Mouse (Mus musculus): ENCODE measurements around the gene Olfr1283. TPM values are rescaled to one million over a fixed set of nuclear protein-coding genes. Genes with fewer than 3 reads are reported as not detected.
"Not testable (repeated sequence)": the region's sequence is repeated elsewhere in the genome, so short reads cannot be mapped to it uniquely, and the experiment has no call there.

Olfr1283 gene
- polyA plus RNA-seq (2014; fragmentation: Nextera tagmentation; extraction: Ambion mirVana), result not detected in 2 replicates

DNA sequence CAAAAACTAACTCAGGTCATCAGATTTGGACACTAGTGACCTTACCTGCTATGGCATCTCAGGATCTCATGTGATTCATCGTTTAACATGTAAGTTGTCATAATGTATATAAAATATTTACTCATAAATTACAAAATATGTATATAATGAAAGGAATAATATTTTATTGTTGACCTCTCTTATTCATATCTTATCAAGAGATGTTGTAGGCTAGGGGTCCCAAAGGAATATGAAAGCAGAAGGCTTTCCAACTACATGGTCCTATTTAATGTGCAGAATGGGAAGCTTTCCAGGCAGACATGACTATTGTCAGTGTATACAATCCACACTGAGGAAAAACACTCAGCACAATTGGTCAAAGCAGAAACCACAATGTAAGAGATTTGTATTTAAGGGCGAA is at the start of gene Olfr1283:
Gene Olfr1283, plus strand, starts transcription at position 301 of the 400 bp plus-strand sequence.
- Histone ChIP-seq H3K4me3 (ENCODE audit: control insufficient read depth in 1 of 2, insufficient read depth in 1 of 2, low read depth in 1 of 2, low read length in 2 of 2) (no peak within 1 kb of the TSS), H3K9me3 (ENCODE audit: control insufficient read depth, low read length) (no peaks in the 10 kb centered on the region), H3K9ac (ENCODE audit: low read length) (no peak within 1 kb of the TSS), H3K4me2 (ENCODE audit: low read length) (no peak within 1 kb of the TSS), H3K36me3 (ENCODE audit: control insufficient read depth, insufficient read depth, low read length) (no peaks in the 10 kb centered on the region), H3K27me3 (ENCODE audit: control insufficient read depth, insufficient read depth, low read length) (no peaks in the 10 kb centered on the region), H3K27ac (replicated peaks in 1 of 2; ENCODE audit: control insufficient read depth in 1 of 2, insufficient read depth in 1 of 2, low read depth in 2 of 2, low read length in 2 of 2) (no peak within 1 kb of the TSS), H3K4me1 (ENCODE audit: control insufficient read depth in 2 of 2, insufficient read depth in 2 of 2, low read length in 2 of 2) (no peaks in the 10 kb centered on the region)
- 61% methylated on average over 2 of the region's 2 CpGs for WGBS
- no peak for ATAC-seq (ENCODE audit: insufficient number of reproducible peaks, insufficient read depth, low FRiP score, low read depth)

DNA sequence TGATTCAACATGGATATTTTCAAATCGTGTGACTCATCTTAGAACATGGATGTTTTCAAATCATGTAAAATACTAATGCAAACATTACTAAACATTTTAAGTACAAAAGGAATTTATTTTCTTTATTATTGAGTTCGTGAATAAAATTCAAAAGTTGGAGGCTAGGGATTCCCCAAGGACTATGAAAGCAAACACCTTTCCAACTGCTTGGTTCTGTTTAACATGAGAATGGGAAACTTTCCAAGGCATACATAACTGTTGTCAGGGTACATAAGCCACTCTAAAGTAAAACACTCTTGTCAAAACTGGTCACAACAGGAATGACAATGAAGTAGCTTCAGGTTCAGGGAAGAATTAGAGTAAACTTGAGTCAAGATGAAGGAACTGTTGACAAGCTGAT is 40.4 kb upstream of the Olfr1283 start, which contains the start of gene Olfr1281:
Gene Olfr1281, plus strand, starts transcription at position 301 of the 400 bp plus-strand sequence.
- H3K9ac ChIP-seq (ENCODE audit: low read length), result no peak within 1 kb of the TSS
- no peaks in the 10 kb centered on the region for H3K36me3 ChIP-seq (ENCODE audit: control insufficient read depth, insufficient read depth, low read length)
- no peaks in the 10 kb centered on the region for H3K27me3 ChIP-seq (ENCODE audit: control insufficient read depth, insufficient read depth, low read length)
- no peaks in the 10 kb centered on the region for H3K9me3 ChIP-seq (ENCODE audit: control insufficient read depth, low read length)
- WGBS, result 59% methylated on average over 2 of the region's 2 CpGs
- H3K4me2 ChIP-seq (ENCODE audit: low read length), result no peak within 1 kb of the TSS
- no peak within 1 kb of the TSS for H3K4me3 ChIP-seq (ENCODE audit: control insufficient read depth in 1 of 2, insufficient read depth in 1 of 2, low read depth in 1 of 2, low read length in 2 of 2)
- no peak for ATAC-seq (ENCODE audit: insufficient number of reproducible peaks, insufficient read depth, low FRiP score, low read depth)
- H3K4me1 ChIP-seq (ENCODE audit: control insufficient read depth in 2 of 2, insufficient read depth in 2 of 2, low read length in 2 of 2), result no peaks in the 10 kb centered on the region
- H3K27ac ChIP-seq (replicated peaks in 1 of 2; ENCODE audit: control insufficient read depth in 1 of 2, insufficient read depth in 1 of 2, low read depth in 2 of 2, low read length in 2 of 2), result no peak within 1 kb of the TSS

DNA sequence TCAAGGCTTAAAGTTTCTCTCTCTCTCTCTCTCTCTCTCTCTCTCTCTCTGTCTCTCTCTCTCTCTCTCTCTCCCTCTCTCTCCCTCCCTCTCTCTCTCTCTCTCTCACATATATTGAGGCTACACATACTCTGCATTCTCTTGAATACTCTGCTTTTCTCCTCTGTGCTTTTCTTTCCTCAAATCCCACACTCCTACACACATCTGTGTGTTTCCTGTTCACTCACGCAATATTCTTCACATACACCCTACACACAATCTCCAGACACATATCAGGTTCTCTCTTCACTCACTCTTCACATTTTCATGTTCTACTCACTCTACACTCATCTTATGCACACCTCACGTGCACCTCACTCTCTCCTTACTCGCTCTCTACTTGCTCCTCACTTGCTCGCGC is 32.9 kb upstream of the Olfr1283 start:
- not testable (repeated sequence) for H3K27me3 ChIP-seq (ENCODE audit: control insufficient read depth, insufficient read depth, low read length); H3K27ac ChIP-seq (replicated peaks in 1 of 2; ENCODE audit: control insufficient read depth in 1 of 2, insufficient read depth in 1 of 2, low read depth in 2 of 2, low read length in 2 of 2); H3K4me1 ChIP-seq (ENCODE audit: control insufficient read depth in 2 of 2, insufficient read depth in 2 of 2, low read length in 2 of 2); H3K9ac ChIP-seq (ENCODE audit: low read length); H3K4me3 ChIP-seq (ENCODE audit: control insufficient read depth in 1 of 2, insufficient read depth in 1 of 2, low read depth in 1 of 2, low read length in 2 of 2); ATAC-seq (ENCODE audit: insufficient number of reproducible peaks, insufficient read depth, low FRiP score, low read depth); H3K4me2 ChIP-seq (ENCODE audit: low read length); H3K9me3 ChIP-seq (ENCODE audit: control insufficient read depth, low read length); H3K36me3 ChIP-seq (ENCODE audit: control insufficient read depth, insufficient read depth, low read length)
- WGBS, result 78% methylated on average over 5 of the region's 5 CpGs

DNA sequence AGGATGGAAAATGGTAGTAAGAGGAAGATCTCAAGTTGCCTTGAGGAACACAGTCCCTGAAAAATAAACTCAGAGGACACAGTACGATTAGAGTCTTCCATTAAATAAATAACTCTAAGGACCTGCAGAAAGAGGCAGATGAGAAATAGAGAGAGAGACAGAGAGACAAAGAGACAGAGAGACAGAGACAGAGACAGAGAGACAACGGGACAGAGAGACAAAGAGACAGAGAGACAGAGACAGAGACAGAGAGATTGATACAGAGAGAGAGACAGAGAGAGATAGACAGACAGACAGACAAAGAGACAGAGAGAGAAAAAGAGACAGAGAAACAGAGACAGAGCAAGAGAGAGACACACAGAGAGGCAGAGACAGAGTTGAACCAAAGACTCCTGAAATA is 30.6 kb upstream of the Olfr1283 start, which contains the start of gene Olfr1282:
Gene Olfr1282, minus strand, starts transcription at position 101 of the 400 bp plus-strand sequence.
- H3K4me3 ChIP-seq (ENCODE audit: control insufficient read depth in 1 of 2, insufficient read depth in 1 of 2, low read depth in 1 of 2, low read length in 2 of 2), result no peak within 1 kb of the TSS
- no peak within 1 kb of the TSS for H3K9ac ChIP-seq (ENCODE audit: low read length)
- H3K4me1 ChIP-seq (ENCODE audit: control insufficient read depth in 2 of 2, insufficient read depth in 2 of 2, low read length in 2 of 2), result no peaks in the 10 kb centered on the region
- H3K27me3 ChIP-seq (ENCODE audit: control insufficient read depth, insufficient read depth, low read length), result no peaks in the 10 kb centered on the region
- H3K4me2 ChIP-seq (ENCODE audit: low read length), result no peak within 1 kb of the TSS
- no peak for ATAC-seq (ENCODE audit: insufficient number of reproducible peaks, insufficient read depth, low FRiP score, low read depth)
- H3K27ac ChIP-seq (replicated peaks in 1 of 2; ENCODE audit: control insufficient read depth in 1 of 2, insufficient read depth in 1 of 2, low read depth in 2 of 2, low read length in 2 of 2), result no peak within 1 kb of the TSS
- H3K9me3 ChIP-seq (ENCODE audit: control insufficient read depth, low read length), result no peaks in the 10 kb centered on the region
- H3K36me3 ChIP-seq (ENCODE audit: control insufficient read depth, insufficient read depth, low read length), result no peaks in the 10 kb centered on the region
- 59% methylated on average over 2 of the region's 2 CpGs for WGBS

DNA sequence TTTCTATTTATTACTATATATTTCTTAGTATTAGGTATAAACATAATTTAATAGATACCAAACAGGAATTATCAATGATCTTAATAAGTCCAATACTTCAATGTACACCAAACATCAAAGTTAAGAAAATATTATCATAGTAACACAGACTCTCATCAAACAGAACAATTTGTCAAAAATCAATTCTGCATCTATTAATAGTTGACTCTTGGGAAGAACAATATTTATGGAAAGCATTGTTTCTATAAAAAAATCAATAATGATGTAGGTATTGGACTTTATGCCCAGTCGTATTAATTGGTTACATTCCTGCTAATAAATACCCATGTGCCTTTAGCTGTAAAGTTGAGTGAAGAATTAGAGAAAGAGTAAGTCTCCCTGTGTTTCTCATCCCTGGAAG is 8.6 kb downstream of the Olfr1283 start, which contains the start of gene Olfr1284:
Gene Olfr1284, plus strand, starts transcription at position 301 of the 400 bp plus-strand sequence.
- Histone ChIP-seq H3K4me1 (ENCODE audit: control insufficient read depth in 2 of 2, insufficient read depth in 2 of 2, low read length in 2 of 2) (no peaks in the 10 kb centered on the region), H3K4me3 (ENCODE audit: control insufficient read depth in 1 of 2, insufficient read depth in 1 of 2, low read depth in 1 of 2, low read length in 2 of 2) (no peak within 1 kb of the TSS), H3K36me3 (ENCODE audit: control insufficient read depth, insufficient read depth, low read length) (no peaks in the 10 kb centered on the region), H3K27ac (replicated peaks in 1 of 2; ENCODE audit: control insufficient read depth in 1 of 2, insufficient read depth in 1 of 2, low read depth in 2 of 2, low read length in 2 of 2) (no peak within 1 kb of the TSS), H3K27me3 (ENCODE audit: control insufficient read depth, insufficient read depth, low read length) (no peaks in the 10 kb centered on the region), H3K9me3 (ENCODE audit: control insufficient read depth, low read length) (no peaks in the 10 kb centered on the region), H3K4me2 (ENCODE audit: low read length) (no peak within 1 kb of the TSS), H3K9ac (ENCODE audit: low read length) (no peak within 1 kb of the TSS)
- WGBS, result 76% methylated on average over 1 of the region's 1 CpGs
- ATAC-seq (ENCODE audit: insufficient number of reproducible peaks, insufficient read depth, low FRiP score, low read depth), result no peak

Other genes with a start within 250 kb of the Olfr1283 start
- gene Gm15130, start 213.9 kb upstream of the Olfr1283 start, polyA plus RNA-seq (2014; fragmentation: Nextera tagmentation; extraction: Ambion mirVana), result not detected in 2 replicates
- not detected in 2 replicates for gene 4930430A15Rik, start 137.2 kb upstream of the Olfr1283 start, polyA plus RNA-seq (2014; fragmentation: Nextera tagmentation; extraction: Ambion mirVana)
- not detected in 2 replicates for gene Olfr1275, start 131.5 kb upstream of the Olfr1283 start, polyA plus RNA-seq (2014; fragmentation: Nextera tagmentation; extraction: Ambion mirVana)
- gene Olfr1276, start 112.3 kb upstream of the Olfr1283 start, polyA plus RNA-seq (2014; fragmentation: Nextera tagmentation; extraction: Ambion mirVana), result not detected in 2 replicates
- gene Olfr1277, start 92.7 kb upstream of the Olfr1283 start, polyA plus RNA-seq (2014; fragmentation: Nextera tagmentation; extraction: Ambion mirVana), result not detected in 2 replicates
- gene Olfr1278, start 76.7 kb upstream of the Olfr1283 start, polyA plus RNA-seq (2014; fragmentation: Nextera tagmentation; extraction: Ambion mirVana), result not detected in 2 replicates
- not detected in 2 replicates for gene Olfr1279, start 66.2 kb upstream of the Olfr1283 start, polyA plus RNA-seq (2014; fragmentation: Nextera tagmentation; extraction: Ambion mirVana)
- not detected in 2 replicates for gene Olfr1280, start 52.8 kb upstream of the Olfr1283 start, polyA plus RNA-seq (2014; fragmentation: Nextera tagmentation; extraction: Ambion mirVana)
- not detected in 2 replicates for gene Olfr1281, start 40.3 kb upstream of the Olfr1283 start, polyA plus RNA-seq (2014; fragmentation: Nextera tagmentation; extraction: Ambion mirVana)
- gene Olfr1282, start 30.7 kb upstream of the Olfr1283 start, polyA plus RNA-seq (2014; fragmentation: Nextera tagmentation; extraction: Ambion mirVana), result not detected in 2 replicates
- not detected in 2 replicates for gene Olfr1284, start 8.7 kb downstream of the Olfr1283 start, polyA plus RNA-seq (2014; fragmentation: Nextera tagmentation; extraction: Ambion mirVana)
- gene Olfr1286, start 56.3 kb downstream of the Olfr1283 start, polyA plus RNA-seq (2014; fragmentation: Nextera tagmentation; extraction: Ambion mirVana), result not detected in 2 replicates
- not detected in 2 replicates for gene Olfr1287, start 82.4 kb downstream of the Olfr1283 start, polyA plus RNA-seq (2014; fragmentation: Nextera tagmentation; extraction: Ambion mirVana)
- not detected in 2 replicates for gene Olfr1288, start 107.3 kb downstream of the Olfr1283 start, polyA plus RNA-seq (2014; fragmentation: Nextera tagmentation; extraction: Ambion mirVana)
- gene Olfr1289, start 114.0 kb downstream of the Olfr1283 start, polyA plus RNA-seq (2014; fragmentation: Nextera tagmentation; extraction: Ambion mirVana), result not detected in 2 replicates
- not detected in 2 replicates for gene Olfr1290, start 127.0 kb downstream of the Olfr1283 start, polyA plus RNA-seq (2014; fragmentation: Nextera tagmentation; extraction: Ambion mirVana)
- gene Olfr1291-ps1, start 130.4 kb downstream of the Olfr1283 start, polyA plus RNA-seq (2014; fragmentation: Nextera tagmentation; extraction: Ambion mirVana), result not detected in 2 replicates
- gene Olfr1293-ps, start 158.4 kb downstream of the Olfr1283 start, polyA plus RNA-seq (2014; fragmentation: Nextera tagmentation; extraction: Ambion mirVana), result not detected in 2 replicates
- not detected in 2 replicates for gene Olfr1294, start 173.5 kb downstream of the Olfr1283 start, polyA plus RNA-seq (2014; fragmentation: Nextera tagmentation; extraction: Ambion mirVana)
- gene Olfr1295, start 202.9 kb downstream of the Olfr1283 start, polyA plus RNA-seq (2014; fragmentation: Nextera tagmentation; extraction: Ambion mirVana), result not detected in 2 replicates

Measured in heart, embryonic 14.5 days (tissue).